Mouse (Mus musculus) monocyte, adult 2 months (primary cell): ENCODE results near the gene Slc25a1.
"Not testable (repeated sequence)": the region's sequence is repeated elsewhere in the genome, so short reads cannot be mapped to it uniquely, and the experiment has no call there.

Experiments used
- DNase-seq, 2 experiments: peaks; one replicate each; pipeline ENCODE4 v3.0.0; 2022; ENCODE audit warnings: low spot score in 2 of 2, low read depth in 1 of 2

The Slc25a1 gene

DNA sequence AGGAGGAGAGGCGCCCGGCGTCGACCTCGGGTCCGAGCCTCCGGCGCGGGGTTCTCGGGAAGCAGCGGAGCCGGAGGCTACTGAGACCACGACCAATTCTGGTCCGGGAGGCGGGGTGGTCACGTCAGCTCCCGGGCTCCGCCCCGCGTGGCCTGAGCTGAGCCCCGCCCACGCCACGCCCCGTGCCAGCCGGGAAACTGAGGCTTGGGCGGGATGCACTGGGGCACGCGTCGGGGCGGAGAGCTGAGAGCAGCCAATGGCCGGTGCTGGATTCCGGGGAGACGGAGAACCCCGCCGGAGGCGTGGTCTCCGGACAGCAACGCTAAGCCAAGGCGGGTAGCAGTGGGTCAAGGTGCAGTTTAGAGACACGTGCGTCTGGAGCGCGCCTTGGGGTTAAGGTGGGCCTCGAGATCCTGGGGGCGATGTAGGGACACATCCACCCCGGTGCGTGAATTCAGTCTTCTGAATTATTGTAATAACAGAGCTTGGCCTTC lies at the start of gene Slc25a1:
Gene Slc25a1 (minus strand): TSS at position 133 of the 494 bp plus-strand sequence.
- DNase-seq: peak in 1 of 2 experiments; percentile 35

DNA sequence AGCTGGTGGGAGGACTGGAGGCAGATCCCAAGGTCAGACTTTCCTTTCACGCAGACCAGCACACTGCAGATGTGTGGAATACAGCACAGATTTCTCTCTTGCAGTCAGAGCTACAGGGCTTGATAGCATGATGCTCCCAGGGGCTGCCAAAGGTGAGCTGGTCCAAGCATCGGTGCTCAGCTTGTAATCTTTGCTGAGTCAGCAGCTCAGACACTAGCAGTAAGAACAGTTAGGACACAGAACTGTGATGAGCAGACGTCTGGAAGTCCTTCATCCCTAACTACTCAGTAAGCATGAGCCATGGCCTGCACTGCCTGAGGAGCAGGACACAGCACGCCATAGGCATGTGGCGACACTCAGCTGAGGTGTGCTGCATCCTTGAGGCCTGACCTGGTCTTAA lies 43.8 kb upstream of the Slc25a1 start:
- DNase-seq: no peak

DNA sequence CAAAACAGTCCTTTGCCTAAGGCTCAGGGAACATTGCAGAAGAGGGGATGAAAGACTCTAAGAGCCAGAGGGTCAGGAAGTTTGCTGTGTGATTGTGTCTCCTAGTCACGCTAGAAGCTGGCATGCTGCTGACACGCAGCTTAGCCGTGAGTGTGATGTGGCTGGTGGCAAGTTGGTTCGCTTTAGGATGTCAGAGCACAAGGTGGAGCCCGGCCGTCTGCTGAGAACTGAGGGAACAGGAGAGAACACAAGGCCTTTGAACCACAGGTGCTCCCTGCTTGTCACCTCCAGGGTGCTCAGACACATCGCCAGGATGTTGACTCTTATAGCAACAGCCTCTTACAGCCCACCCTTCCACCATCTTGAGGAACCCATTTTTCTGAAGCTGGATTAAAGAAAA lies 34.1 kb upstream of the Slc25a1 start:
- no peak for DNase-seq

DNA sequence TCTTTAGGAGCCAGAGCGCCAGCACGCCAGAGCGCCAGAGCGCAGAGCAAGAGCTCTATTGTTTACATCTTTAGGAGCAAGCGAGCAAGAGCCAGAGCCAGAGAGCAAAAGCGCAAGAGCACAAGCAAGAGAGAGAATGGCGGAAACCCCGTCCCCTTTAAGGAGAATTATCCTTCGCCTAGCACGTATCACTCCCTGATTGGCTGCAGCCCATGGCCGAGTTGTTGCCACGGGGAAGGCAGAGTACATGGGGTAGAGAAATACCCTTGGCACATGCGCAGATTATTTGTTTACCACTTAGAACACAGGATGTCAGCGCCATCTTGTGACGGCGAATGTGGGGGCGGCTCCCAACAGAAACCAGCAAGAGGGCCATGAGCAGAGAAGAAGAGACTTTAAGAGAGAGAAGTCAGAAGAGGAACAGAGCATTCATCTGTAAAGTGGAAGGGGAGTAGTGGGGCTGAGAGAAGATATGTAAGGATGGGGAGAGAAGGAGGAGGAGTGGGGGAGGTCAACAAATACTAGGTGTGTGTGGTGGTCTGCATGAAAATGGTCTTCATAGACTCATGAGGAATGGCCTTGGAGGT lies 28.1 kb upstream of the Slc25a1 start:
- not testable (repeated sequence) for DNase-seq

DNA sequence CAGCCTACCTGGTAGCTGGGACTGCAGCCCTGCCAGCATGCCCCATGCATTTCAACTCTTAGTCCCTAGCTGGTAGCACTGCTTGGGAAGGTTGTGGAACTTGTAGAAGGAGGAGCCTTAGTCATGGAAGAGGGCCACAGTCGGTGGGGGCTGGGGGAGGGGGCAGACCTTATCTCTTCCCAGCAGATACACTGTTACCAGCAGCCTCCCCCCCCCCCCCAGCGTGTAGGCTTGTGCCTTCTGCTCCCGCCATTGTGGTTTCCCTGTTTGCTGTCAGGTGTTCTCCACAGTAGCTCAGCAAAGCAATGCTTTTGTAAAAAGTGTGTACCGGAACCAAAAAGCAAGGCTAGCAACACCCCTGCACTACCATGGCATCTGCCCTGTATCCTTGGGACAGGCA lies 23.6 kb upstream of the Slc25a1 start:
- no peak for DNase-seq

DNA sequence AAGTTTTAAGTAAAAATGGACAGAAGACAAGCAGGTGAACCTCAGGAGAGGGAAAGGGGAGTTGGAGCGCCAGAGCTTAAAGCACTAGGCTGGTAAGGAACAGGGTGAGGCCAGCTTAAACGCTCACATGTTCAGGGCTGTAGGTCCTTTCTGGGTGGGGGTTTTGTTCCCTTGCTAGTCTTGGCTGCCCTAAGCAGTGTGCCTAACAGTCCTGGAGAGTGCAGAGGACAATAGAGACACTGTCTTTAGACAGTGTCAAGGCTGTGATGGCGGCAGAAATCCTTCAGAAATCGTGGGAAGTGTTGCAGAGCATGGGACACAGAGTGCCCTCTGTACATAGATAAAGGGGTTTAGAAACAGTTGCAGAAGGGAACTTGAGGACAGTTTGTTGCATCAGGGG lies 22.0 kb upstream of the Slc25a1 start:
- DNase-seq: no peak

DNA sequence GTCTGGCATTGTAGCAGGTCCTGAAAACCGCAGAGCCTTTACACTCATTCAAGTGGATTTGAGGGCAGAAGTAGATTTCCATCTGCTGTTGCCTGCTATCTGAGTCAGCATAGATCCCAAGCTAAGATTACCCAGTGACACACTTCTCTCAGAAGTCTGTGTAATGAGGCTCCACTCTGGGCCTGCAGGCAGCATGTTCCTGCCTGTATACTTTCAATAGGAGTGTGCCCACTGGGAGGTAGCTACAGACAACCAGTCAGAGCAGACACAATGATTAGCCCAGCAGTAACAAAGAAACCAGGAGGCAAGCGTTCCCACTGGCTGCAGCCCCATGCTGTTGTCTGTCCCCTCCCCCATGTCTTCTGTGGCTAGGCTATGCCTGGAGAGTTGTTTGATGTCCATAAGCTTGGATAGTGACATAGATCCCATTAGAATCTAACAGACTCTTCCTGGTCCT lies 21.4 kb upstream of the Slc25a1 start:
- no peak for DNase-seq

DNA sequence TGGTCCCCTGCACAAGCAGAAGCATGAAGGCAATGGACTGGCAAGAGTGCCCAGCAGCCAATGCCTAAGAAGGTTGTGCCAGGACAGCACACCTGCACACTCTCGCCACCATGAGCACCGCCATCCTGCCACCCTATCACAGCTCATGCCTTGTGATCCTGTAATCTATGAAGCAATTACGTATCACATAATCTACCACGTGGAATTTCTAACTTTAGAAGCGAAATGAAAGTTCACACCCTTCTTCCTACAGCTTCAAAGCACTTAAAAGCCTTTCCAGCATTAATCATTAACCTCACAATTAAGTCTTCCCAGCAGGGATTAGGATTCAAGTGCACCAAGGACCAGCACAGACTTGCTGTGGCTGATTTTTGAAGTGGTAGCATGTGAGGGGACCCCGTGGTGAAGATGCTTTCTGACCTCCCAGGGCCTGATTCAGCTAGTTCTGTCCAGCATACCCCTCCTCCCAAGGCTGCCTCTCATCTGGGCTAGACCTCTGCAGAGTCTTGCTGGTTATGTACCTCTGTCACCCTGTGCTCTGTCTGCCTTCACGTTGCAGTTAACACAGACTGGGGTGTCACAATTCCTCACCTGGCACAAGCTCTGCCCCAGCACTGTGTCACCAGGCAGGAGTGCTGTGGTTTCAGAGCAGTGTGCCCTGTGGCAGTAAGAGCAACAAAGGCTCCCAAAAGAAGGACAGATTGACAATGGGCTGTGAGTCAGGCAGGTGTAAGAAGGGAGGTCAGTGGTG lies 17.2 kb upstream of the Slc25a1 start:
- no peak for DNase-seq

DNA sequence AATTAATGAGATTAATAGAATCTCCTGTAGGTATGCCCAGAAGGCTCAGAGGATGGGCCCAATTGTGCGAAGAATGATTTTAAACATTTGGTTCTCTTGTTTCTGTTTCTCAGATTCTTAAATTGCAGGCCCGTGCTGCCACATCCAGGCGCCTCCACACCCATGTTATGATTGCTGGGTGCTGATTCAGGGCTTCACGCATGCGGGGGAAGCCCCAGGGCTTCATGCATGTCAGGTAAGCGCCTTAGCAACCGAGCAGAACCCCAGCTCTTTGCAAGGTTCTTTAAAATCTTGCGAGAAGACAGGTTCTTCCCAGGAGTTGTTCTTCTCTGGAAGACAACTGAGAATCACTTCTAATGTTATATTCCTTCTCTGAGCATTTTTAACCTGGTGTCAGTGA lies 15.4 kb upstream of the Slc25a1 start:
- DNase-seq: no peak

DNA sequence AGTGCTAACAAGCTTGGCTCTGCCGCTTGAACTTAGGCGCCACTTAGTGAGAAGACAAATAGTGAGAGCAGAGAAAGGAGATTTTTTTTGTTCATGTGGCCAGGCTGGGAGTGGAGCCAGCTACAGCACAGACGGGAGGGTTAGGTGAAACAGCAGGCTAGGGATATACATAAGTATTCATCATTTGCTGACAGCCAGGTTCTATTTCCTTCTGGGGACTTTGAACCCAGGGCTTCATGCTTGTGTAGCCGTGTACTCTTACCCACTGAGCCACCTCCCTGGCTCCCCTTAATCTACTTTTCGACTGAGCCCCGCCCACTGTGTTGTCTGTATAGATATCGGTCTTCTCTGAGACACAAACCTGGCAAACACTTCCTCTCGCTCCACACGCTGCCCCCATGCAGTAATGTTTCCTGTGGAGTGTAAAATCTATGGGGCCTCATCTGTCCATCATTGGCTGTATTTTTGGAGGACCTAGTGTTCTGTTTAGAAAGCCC lies 11.3 kb upstream of the Slc25a1 start:
- DNase-seq: no peak

DNA sequence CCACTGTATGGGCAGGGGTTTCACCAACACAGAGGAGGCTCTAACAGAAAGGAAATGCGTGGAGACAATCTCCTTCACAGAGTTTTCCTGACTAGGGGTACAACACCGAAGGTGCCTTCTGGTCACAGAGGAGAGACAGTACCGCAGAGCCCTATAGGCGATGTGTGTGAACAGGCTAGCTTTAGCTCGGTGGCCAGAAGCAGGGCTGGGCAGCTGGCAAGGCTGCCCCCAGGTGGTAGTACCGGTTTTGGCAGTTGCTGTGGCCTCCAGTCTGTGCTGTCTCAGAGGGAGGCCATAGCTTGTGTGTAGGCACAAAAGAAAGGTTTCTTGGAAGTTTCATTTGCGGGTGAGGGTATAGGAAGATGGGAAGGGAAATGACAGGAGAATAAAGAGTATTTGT lies 10.8 kb upstream of the Slc25a1 start:
- DNase-seq: peak in 1 of 2 experiments; percentile 40

DNA sequence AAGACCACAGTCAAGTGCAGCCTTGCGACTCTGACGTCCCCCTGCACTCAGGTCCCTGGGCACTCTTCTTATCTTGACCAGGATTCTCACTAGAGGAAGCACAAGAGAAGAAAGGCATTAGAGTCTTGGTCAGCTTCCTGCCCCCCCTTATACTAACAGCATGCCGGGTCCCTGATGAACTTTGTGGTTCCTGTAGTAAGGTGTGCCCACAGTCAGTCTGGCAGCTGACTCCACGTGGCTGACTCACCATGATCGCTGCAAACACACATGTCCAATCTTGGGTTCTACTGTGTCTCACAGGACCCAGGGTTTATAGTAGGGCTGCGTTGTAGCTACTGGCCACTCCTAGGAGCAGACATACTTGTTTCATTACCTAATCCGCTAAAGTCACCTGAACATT lies 10.2 kb upstream of the Slc25a1 start:
- no peak for DNase-seq

DNA sequence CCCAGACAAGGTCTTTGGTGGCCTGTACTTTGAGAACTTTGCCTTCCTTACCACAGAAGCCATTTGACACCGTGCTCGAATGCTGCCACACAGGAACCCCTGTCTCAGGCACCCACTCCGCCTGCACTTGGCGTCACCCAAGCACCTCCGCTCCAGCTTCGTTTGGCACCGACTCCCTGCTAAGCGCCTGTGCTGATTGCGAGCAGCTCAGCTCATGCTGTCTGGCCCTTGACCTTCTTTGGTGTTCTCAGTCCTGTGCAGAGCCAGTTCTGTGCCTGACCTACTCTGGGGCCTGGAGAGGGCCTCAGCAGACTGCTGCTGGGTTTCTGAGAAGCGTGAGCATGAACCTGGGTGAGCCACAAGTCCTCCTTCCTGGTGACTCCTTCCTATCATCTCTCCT lies 8.8 kb upstream of the Slc25a1 start:
- DNase-seq: no peak

DNA sequence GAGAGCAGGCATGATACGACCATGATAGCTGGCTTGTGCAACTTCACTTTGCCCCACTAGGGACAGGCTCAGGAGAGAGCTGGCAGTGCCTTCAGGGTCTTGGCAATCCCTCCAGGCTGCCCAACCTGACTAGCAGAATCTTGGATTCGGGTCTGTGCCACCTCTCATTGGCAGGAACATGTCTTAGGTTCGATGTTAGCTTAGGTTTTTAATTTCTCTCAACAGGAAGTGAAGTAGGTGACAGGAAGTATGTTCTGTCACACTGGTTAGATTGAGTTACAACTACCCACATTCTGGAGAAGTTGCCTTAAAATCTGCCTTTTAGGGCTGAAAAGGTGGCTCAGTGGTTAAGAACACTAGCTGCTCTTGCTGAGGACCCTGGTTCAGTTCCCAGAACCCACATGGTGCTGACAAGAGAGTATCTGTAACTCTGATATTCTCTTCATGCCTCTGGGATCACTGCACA lies 6.5 kb upstream of the Slc25a1 start:
- no peak for DNase-seq

DNA sequence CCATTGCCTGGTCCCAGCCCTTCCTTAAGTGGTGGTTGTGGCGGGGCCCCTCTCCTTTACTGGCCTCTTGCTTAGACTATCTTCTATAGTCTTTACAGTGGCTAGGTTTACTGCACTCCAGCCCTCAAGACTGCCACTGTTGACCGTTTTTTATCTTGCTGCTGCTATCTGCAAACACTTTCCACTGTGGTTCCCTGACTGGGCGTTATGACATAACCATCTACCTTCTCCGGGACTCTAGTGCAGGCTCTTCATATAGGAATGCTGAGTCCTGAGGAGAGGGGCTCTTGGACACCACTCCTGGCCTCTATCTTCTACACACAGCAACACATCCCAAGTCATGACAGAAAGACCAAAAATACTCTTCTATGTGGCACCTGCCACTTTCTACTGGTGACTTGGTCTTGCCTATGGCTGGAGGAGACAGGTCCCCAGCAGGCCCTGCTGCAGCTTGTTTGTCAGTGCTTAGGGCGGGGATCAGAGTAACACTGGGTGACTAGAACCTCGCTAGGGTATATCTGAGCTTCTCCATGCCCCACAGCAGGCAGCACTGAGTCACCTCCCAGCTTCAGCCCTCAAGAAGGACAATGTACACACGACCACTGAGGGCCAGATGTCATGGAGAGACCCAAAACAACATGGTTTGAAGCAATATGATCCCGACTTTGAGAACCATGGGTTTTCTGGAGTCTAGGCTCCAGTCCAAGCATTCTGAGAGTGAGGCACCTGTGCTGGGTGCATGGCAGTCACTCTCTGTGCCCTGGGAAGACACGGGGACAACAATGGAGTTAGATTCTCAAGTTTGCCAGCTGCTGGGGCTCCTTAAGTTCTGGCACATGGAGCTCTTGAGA lies 5.8 kb upstream of the Slc25a1 start:
- DNase-seq: no peak

DNA sequence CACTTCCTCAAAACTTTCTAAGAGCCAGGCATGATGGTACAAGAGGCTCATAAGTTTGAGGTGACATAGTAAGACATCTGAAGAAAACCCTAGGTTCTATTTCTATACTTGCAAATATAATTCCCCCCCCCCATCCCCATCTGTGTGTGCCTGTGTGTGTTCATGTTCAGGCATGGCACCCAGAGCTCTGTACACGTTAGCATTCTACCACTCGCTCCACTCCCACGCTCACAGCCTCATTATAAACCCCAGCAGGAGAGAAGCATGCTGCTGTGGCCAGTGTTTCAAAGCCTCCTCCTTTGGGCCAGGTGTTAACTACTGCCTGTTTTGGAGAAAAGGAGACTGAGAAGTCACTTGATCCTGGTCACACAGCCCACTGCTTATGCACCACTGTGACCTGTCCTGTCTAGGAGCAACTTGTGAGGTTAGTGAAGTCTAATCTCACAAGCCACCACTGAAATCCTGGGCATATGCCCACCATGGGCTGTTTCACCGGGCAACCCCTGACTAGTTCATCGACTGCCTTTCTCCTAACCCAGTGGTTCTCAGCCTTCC lies 4.0 kb upstream of the Slc25a1 start:
- DNase-seq: no peak

DNA sequence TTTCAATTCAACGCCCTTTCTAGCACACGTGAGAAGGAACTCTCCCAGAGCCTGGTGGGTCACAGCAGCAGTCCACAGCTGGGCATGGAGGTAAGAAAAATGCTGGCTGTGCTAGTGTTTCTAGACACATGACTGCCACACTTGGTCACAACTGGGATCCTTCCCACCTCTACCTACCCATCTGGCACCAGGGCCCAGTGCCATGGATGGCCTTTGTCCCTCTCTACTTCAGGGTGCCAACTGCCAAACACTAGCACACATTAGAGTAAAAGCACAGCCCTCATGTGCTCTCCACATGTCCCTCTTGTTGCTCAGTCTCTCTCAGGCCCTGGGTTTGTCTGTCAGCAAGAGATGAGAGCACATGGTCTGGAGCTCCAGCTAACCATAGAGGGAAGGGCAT lies 1.6 kb upstream of the Slc25a1 start:
- no peak for DNase-seq

DNA sequence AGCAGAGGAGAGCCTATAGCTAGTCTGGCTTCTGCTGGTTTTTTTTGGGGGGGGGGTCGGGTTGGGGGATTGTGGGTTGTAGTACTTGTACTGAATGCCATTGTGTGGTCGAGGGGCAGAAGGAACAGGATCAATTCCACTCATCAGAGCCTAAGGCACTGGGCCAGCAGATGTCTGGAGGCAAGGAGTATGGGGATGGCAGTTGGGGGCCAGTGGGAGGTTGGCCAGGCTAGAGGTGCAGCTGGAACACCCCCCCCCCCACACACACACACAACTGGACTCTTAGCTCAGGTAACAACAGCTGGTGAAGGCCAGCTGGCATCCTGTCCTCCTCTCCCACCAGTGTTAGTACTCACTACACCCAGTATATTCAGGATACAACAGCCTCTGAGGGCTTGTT lies 1.2 kb upstream of the Slc25a1 start:
- no peak for DNase-seq

DNA sequence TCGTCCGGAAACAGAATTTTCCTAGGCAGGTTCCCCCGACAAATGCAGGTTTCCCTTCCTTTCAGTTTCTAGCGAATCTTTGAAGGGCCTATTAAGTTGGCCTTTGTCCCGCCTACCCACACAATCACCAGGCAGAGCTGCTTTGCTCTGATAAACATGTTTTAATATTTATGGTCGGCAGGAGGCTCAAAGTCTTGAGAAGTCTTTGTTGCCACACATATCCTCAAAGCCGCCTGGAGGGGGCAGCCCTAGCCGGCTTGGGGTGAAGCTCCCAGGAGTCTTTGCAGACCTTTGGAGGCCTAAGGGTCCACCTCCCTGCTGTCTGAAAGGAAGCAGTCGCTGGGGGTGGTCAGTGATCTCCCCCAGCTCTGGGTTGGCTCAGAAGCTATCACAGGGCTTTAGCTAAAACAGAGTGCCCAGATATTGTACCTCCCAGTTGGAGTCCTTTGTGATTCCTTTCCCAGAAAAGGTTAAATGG lies 647 bp upstream of the Slc25a1 start:
- DNase-seq: peak; percentile 56 to 67

DNA sequence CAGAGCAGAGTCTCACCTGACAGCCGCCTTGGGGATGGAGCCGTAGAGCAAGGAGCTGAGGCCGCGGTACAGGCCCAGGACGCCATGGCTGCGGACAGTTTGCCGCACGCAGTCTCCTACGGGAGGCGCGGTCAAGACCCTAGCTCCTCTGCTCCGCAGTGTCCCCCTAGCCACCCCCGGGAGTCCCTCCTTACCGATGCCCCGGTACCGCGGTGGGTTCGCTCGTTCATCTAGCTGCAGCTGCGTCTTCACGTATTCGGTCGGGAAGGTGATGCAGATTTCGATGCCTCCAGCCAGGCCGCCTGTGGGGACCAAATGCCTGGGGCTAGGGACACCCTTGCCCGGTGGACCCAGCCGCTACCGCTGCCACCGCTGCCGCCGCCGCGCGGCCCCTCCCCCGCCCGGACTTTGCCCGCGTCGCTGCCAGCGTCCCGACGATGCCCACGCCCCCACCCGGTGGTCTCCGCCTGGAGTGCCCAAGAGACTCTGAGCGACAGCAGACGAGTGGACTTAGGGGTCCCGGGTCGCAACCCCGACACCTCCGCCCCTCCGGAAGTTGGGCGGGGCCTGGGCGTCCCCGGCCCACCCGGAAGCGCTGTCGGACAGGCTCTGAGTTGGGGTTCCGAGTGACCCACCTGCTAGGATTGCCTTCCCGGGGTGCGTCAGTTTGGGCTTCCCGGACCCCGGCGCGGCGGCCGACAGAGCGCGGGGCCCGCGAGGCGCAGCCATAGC lies 502 bp downstream of the Slc25a1 start:
- DNase-seq: no peak
